Mouse (Mus musculus) kidney, postnatal 14 days (tissue): ENCODE measurements around the gene Dcun1d4.

Source experiments
- DNase-seq: peaks from one replicate; pipeline ENCODE4 v3.0.0; 2022; ENCODE audit warnings: mixed read lengths

Dcun1d4 gene

DNA sequence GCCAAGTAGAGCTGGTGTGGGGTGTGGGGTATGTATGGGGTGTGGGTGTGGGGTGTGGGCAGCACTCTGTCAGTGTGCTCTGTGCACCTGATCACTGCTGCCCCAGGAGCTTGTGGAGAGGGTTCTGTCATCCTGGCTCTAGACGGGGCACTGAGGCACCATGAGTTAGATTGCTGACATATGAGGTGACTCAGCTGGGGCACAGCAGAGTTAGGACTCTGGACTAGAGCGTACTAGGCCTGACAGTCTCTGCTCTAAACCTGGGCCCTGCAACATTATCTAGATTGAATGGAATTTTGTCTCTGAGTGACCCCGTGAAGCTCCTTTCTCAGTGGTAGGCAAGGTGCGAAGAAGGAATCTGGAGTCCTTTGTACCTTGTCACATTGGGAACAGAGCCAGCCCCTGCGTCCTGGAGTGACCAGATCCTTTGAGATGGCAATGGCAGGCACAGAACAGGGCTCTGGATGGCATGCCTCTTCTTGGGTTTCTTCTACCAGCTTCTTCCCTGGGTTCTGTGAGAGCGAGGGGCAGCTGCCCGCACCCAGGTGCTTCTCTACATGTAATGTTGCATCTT, 20.2 kb downstream of the Dcun1d4 start:
- DNase-seq = peak; percentile 69

DNA sequence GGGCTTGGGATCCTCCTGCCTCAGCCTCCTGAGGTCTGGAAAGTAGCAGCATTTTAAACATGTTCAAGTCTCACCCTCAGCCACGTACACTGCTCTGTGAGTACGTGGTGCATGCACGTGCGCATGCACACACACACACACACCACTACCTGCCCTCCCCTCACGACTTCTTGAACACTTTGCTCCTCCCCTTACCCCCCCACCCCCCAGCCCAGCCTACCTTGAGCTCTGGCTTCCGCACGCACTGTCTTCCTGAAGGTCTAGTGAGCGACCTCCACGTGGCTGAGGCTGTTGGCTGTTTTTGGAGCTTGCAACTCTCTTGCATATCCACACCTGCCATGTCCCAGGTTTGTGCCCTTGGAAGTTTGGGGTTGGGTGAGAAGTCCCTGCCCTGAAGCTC, 21.6 kb downstream of the Dcun1d4 start:
- DNase-seq = no peak

- peak; percentile 38 for DNase-seq
These were observed 22.4 kb downstream of the Dcun1d4 start for GRCm38 (mm10) chr5:73503015-73503757.

DNA sequence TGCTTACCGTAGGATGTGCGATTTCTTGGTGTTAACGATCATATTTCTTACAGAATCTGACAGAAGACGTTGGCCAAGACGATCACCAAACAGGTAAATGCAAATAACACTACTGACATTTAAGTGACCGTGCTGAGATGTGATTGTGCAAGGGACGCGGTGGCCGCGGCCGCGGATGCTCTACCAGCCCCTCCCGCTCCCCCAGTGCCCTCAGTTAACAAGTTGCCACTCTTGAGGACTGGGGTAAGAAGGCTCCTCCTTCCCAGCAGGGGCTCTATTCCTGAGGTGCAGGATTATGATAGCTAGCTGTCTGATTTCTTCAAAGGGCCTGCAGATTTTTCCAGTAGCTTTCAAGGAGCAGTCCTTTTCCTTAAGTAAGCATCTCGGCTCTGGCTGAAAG, 30.3 kb downstream of the Dcun1d4 start:
- DNase-seq = no peak

- DNase-seq = no peak
These were observed 31.4 kb downstream of the Dcun1d4 start for GRCm38 (mm10) chr5:73512241-73512640.

GRCm38 (mm10) chr5:73512661-73513060, 31.9 kb downstream of the Dcun1d4 start:
- peak; percentile 74 for DNase-seq

- no peak for DNase-seq
These were observed 33.4 kb downstream of the Dcun1d4 start for GRCm38 (mm10) chr5:73514202-73514601.

- DNase-seq = no peak
These were observed 36.5 kb downstream of the Dcun1d4 start for GRCm38 (mm10) chr5:73517299-73517698.

- no peak for DNase-seq
These were observed 37.8 kb downstream of the Dcun1d4 start for GRCm38 (mm10) chr5:73518424-73519211.

DNA sequence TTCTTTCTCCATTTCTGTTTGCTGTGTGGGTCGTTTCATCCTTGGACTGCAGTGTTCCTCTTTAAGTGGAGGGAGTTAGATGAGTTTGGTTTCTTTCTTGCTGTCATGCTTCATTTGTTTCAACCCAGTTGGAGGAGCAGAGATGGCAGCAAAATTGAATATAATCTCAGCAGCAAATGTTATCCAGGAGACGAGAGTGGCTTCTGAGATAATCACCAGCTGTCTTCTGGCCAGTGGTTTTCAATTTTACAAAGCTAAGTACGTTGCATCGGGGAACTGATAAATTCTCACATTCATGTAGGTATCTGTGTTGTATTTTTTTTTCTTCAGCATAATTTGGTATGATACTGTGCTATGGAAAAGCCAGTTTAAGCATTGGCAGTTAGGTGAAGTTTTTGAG, 40.0 kb downstream of the Dcun1d4 start:
- DNase-seq = no peak

GRCm38 (mm10) chr5:73523227-73523626, 42.4 kb downstream of the Dcun1d4 start:
- DNase-seq = no peak

- no peak for DNase-seq
These were observed 43.6 kb downstream of the Dcun1d4 start for GRCm38 (mm10) chr5:73524300-73525000.

GRCm38 (mm10) chr5:73532222-73532621, 51.4 kb downstream of the Dcun1d4 start:
- DNase-seq = no peak

DNA sequence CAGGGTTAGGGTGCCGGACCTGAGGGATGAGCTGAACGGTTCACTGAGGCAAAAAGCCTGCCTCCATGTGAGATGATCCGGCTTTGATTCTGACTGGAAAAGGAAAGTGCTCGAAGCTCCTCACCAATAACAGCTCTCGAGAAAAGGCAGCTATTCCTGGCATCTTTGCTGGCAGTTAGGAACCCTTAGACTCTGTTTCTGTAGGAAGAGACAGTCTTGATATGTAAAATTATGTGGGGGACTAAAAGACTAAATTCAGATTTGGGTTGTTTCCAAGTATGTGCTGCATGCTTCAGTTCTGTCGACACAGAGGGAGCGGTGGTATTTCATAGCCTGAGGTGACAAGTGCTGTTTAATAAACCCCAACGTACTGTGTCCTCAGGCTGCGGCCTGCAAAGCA, 52.1 kb downstream of the Dcun1d4 start:
- DNase-seq = no peak

DNA sequence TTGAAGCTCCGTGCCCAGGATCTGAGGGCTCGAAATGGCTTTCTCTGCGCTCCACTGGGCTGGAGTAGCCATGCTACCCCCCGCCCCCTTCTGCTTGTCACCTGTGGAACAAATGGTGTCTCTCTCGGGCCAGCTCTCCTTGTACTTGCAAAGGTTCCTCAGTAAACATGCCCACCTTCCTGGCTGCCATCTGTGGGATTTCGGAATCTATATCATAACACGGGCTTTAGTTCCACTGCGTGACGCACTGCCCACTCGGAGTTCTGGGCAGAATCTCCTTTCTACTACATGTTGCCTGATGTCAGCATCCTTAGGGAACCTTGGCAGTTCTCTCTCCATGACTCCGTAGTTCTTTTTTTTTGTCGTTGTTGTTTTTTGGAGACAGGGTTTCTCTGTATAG, 56.9 kb downstream of the Dcun1d4 start:
- no peak for DNase-seq

DNA sequence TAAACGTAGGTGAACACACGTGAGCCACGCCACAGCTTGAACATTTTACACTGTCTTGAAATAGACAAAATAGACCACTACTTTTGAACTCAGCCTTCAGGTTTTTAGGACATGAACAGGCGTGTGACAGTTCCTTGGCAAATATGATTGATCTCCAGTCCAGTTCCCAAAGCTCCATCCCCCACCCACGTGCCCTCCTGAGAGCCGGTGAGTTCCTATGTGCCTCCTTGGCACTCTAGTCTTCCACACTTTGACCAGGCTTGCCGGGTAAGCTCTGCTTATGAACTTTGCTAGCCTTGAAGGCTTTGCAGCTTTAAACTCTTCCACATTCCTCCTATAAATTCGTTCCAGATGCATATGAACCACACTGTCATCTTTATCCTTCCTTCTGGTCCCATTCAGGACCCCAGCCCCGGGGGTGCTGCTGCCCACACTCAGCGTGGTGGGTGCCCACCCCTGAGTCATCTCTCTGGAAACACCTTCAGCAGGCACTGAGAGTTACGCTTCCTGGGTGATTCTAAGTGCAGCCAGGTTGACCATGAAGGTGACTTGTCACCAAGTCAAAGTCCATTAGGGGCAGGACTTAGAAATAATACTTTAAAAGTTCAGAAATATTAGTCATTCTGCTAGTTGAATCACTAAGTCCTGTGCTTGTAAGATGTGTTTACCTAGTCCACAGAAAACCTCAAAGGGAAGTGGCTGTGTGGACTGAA, 57.9 kb downstream of the Dcun1d4 start:
- DNase-seq = no peak

DNA sequence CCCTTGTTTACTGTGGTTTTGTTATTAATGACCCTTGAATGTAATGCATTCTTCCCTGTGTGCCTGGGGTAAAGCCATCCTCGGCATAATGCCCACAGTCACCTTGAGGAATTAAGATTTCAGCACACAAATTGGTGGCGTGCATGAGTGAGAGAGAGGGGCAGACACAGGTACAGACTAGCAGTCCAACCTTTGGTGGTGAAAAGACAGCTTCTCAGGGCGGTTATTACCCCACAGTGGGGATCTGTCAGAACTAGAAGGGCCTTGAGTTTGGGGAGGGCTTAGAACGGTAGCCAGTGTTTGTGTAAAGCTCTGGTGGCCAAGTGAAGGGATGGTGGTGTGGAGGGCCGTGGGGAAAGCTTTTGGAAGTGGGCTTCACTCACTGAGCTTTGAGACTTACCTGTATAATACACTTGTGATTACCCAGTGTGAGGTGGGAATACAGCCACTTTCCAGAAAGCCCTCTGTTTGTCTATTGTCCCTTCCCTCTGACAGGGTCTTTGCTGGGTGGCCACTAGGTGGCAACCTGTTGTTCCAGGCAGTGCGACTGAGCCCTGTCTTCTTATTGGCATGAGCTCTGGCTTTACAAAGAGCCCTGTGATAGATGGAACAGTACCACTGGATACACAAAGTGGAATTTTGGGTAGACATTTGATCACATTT, 59.2 kb downstream of the Dcun1d4 start:
- peak; percentile 76 for DNase-seq

DNA sequence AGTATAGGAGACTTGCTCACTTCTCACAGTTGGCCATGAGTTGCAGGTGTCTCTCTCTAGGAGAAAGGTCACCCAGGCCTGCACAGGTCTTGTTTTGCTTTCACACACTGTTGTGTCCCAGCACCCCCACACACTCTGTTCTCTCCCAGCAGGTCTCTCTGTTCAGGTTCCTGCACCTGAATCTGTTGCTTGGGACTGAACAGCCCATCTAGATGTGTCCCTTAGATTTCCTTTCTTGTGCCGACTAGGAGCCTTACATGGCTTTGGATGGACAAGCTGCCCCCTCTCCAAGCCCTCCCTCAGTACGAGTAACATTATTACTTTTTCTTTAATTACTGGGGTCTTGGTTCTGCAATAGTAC, 59.7 kb downstream of the Dcun1d4 start:
- DNase-seq = no peak

GRCm38 (mm10) chr5:73544111-73544753, 63.4 kb downstream of the Dcun1d4 start:
- peak; percentile 60 for DNase-seq

- DNase-seq = peak; percentile 24
These were observed 64.8 kb downstream of the Dcun1d4 start for GRCm38 (mm10) chr5:73545641-73546040.

DNA sequence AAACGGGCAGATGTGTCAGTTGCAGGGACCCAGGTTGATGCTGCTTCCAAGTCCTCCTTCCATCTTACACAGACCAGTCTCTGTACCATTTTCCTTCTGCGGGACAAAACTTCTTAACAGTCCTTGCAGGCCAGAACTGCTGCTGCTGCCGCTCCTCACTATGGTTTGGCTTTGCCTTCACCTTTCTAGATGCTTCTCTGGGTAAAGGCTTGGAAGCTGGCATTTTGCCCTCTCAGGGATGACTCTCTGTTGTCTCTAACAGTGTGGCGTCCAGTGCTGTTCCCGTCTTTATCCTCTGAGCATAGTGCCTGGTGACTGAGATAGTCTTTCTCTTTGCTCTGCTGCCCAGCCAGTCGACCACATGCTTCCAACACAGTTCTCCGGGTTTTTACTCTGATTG, 66.5 kb downstream of the Dcun1d4 start:
- DNase-seq = no peak

GRCm38 (mm10) chr5:73548237-73548636, 67.4 kb downstream of the Dcun1d4 start:
- peak; percentile 26 for DNase-seq
